Mouse (Mus musculus): ENCODE results near the gene Hao1. TPM values are rescaled to one million over a fixed set of nuclear protein-coding genes. Genes with fewer than 3 reads are reported as not detected.

Gene Hao1
- polyA plus RNA-seq, 1 experiment from 2014 or later = 0.11 TPM

DNA sequence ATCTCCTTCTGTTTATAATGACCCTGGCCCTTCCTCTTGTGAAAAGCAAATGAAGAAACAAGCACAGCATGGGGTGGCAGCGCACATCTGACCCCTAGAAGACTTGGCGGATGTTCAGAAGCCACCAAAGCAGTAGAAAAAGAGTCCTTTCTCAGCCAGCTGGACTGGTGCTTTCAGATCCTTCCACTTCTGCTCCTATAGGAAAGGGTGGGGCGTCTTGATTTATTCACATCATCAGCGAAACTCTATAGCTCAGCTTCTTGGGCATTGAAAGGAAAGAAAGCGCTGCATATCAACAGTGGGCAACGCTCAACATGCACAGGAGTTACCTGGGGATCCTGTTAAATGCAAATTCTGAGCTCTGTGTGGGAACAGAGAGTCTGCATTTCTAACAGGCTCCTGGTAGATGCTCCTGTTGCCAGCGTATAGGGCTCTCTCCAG is 98.1 kb downstream of the Hao1 start:
- peaks cover 6% of the 10 kb centered on the region; the same call in 1 of the 2 replicates for H3K4me1 ChIP-seq
- H3K36me3 ChIP-seq = no peaks in the 10 kb centered on the region
- H3K9me3 ChIP-seq = no peaks in the 10 kb centered on the region
- 24% methylated on average over 7 of the region's 7 CpGs for WGBS
- ATAC-seq (ENCODE audit: low FRiP score, low read depth) = no peak
- no peaks in the 10 kb centered on the region for H3K27me3 ChIP-seq
- H3K27ac ChIP-seq = no peak overlapping the region
- no peak overlapping the region for H3K9ac ChIP-seq
- H3K4me2 ChIP-seq (replicated peaks) = 0 out of 2 replicates have a peak overlapping the region, but pooled peaks have one; percentile 21
- no peak overlapping the region for H3K4me3 ChIP-seq

DNA sequence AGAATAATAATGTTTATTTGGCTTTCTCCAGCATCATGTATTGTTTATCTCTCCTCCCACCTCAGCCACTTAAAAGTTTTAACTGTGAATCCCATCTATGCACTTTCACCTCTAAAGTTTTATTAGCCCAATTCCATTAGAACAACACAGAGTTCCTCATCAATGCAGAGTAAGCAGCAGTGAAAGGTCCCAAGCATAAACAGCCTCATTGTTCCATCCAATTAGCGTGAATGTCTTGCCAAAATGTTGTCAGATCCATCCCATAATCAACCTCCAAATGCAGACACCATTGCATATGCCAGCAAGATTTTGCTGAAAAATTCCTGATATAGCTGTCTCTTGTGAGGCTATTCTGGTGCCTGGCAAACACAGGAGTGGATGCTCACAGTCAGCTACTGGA is 101.4 kb downstream of the Hao1 start:
- ATAC-seq (ENCODE audit: low FRiP score, low read depth) = no peak
- Histone ChIP-seq H3K9ac (no peak overlapping the region), H3K4me1 (peaks cover 6% of the 10 kb centered on the region; the same call in 1 of the 2 replicates), H3K9me3 (no peaks in the 10 kb centered on the region), H3K36me3 (no peaks in the 10 kb centered on the region), H3K4me3 (no peak overlapping the region), H3K27me3 (no peaks in the 10 kb centered on the region), H3K27ac (no peak overlapping the region), H3K4me2 (replicated peaks) (no peak overlapping the region)
- 69% methylated on average over 1 of the region's 1 CpGs for WGBS

DNA sequence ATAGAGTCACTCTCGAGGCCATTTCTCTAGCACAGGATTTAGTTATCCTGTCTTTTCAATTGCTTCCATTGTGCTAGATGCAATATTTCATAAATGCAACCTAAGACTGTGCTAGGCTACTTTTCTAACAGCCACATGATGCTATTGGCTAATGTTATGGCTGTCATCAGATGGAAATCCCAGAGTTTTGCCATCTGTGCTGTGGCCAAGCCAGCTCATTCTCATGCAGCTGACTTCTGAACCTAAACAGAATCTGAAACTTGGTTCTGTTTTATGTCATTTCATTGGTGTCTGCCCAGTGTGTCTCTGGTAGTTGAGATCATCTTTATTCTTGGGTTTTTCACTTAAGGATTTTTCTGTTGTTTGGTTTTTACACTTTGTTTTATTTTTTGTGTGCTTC is 103.2 kb downstream of the Hao1 start:
- WGBS = 80% methylated on average over 1 of the region's 1 CpGs

More for the DNA sequence above, 103.2 kb downstream of the Hao1 start:
- no peak overlapping the region for H3K4me2 ChIP-seq (replicated peaks)
- no peak overlapping the region for H3K9ac ChIP-seq
- no peak overlapping the region for H3K4me3 ChIP-seq
- no peak overlapping the region for H3K27ac ChIP-seq
- H3K27me3 ChIP-seq = no peaks in the 10 kb centered on the region
- H3K4me1 ChIP-seq = 0 out of 2 replicates have a peak, but pooled peaks cover 1% of the 10 kb centered on the region
- H3K9me3 ChIP-seq = no peaks in the 10 kb centered on the region
- no peak for ATAC-seq (ENCODE audit: low FRiP score, low read depth)
- H3K36me3 ChIP-seq = no peaks in the 10 kb centered on the region

Other genes with a start within 250 kb of the Hao1 start
- gene Tmx4, start 89.8 kb upstream of the Hao1 start, polyA plus RNA-seq (2015; fragmentation: Nextera tagmentation; extraction: Ambion mirVana) = 19.5 and 20.5 TPM in 2 replicates
- gene Plcb1, start 231.7 kb upstream of the Hao1 start, polyA plus RNA-seq (2015; fragmentation: Nextera tagmentation; extraction: Ambion mirVana) = 13.2 and 15.5 TPM in 2 replicates